Mouse (Mus musculus): ENCODE measurements around the gene Rnf41.

DNA sequence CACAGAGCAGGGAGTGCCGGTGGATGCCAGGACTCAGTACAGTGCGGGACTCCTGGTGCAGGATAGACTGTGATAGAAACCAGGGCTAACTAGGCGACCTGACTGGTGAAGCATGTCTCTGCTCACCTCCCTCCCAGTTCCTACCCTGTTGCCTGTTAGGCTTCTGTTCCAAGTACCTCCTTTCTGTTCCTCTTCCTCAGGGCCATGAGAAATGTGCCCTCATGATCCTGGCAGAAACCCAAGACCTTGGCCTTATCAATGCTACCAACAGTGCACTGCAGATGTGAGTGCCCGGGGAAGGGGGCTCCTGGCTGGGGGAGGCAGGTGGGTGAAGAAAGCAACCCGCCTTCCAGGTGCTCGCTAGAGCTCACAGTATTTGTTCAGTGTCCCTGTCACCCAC is 21.9 kb upstream of the Rnf41 start:
- TF ChIP-seq CTCF (IDR thresholded peaks at IDR 0.05; ENCODE audit: low read depth) (no peak), EP300 (IDR thresholded peaks at IDR 0.05; ENCODE audit: low read depth) (no peak)

Measured in heart, postnatal 0 days (tissue).